Mouse (Mus musculus): ENCODE results near the gene Ube2g1. TPM values are rescaled to one million over a fixed set of nuclear protein-coding genes. Genes with fewer than 3 reads are reported as not detected.

Ube2g1 gene
- polyA plus RNA-seq (2015; fragmentation: Nextera tagmentation; extraction: Ambion mirVana) = 107 and 112 TPM in 2 replicates

- peak within 1 kb of the TSS; percentile 96 for H3K4me3 ChIP-seq
- no peaks in the 10 kb centered on the region for H3K36me3 ChIP-seq
- peak within 1 kb of the TSS; percentile 98 for H3K27ac ChIP-seq
- WGBS = 2% methylated on average over 56 of the region's 56 CpGs
- H3K4me1 ChIP-seq (replicated peaks) = peaks cover 17% of the 10 kb centered on the region
- peak within 1 kb of the TSS; percentile 66 for H3K4me2 ChIP-seq
- ATAC-seq (ENCODE audit: low FRiP score) = peak; percentile 94
- H3K9ac ChIP-seq = peak within 1 kb of the TSS; percentile 98
- no peaks in the 10 kb centered on the region for H3K9me3 ChIP-seq
- H3K27me3 ChIP-seq = no peaks in the 10 kb centered on the region
Observed at GRCm38 (mm10) chr11:72606694-72607407, at the start of gene Ube2g1. TSS of gene Ube2g1 (plus strand) at chr11:72607283.

- no peak for ATAC-seq (ENCODE audit: low FRiP score)
- 76% methylated on average over 5 of the region's 5 CpGs for WGBS
Observed at GRCm38 (mm10) chr11:72558155-72558554, 48.9 kb upstream of the Ube2g1 start.

DNA sequence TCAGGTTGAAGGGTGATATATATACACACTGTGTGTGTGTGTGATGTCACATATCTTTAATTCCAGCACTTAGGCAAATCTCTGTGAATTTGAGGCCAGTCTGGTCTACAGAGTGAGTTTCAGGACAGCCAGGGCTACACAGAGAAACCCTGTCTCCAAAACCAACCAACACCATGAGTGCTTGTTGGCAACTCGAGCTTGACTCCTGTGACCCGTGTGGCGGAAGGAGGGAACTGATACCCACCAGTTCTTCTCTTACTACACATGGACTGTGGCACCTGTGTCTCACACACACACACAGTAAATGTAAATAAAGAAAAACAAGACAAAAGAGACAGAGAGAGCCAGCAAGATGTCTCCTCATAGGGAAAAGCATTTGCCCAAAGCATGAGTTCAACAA is 46.4 kb upstream of the Ube2g1 start:
- 79% methylated on average over 3 of the region's 3 CpGs for WGBS
- Histone ChIP-seq H3K4me3 (no peak overlapping the region), H3K27ac (no peak overlapping the region)

More at GRCm38 (mm10) chr11:72558155-72558554, 48.9 kb upstream of the Ube2g1 start:
- no peak overlapping the region for H3K9ac ChIP-seq
- H3K4me3 ChIP-seq = no peak overlapping the region
- no peak overlapping the region for H3K27ac ChIP-seq
- H3K9me3 ChIP-seq = no peaks in the 10 kb centered on the region
- H3K4me2 ChIP-seq = no peak overlapping the region
- H3K4me1 ChIP-seq (replicated peaks) = no peaks in the 10 kb centered on the region
- no peaks in the 10 kb centered on the region for H3K36me3 ChIP-seq
- no peaks in the 10 kb centered on the region for H3K27me3 ChIP-seq

GRCm38 (mm10) chr11:72564232-72564807 is 42.8 kb upstream of the Ube2g1 start:
- H3K4me1 ChIP-seq (replicated peaks) = no peaks in the 10 kb centered on the region
- ATAC-seq (ENCODE audit: low FRiP score) = 0 out of 2 replicates have a peak, but pooled peaks have one; percentile 46
- 32% methylated on average over 6 of the region's 6 CpGs for WGBS
- H3K4me2 ChIP-seq = no peak overlapping the region
- no peaks in the 10 kb centered on the region for H3K27me3 ChIP-seq
- H3K4me3 ChIP-seq = no peak overlapping the region
- H3K36me3 ChIP-seq = no peaks in the 10 kb centered on the region
- no peak overlapping the region for H3K9ac ChIP-seq
- no peaks in the 10 kb centered on the region for H3K9me3 ChIP-seq
- no peak overlapping the region for H3K27ac ChIP-seq

More for the DNA sequence above, 46.4 kb upstream of the Ube2g1 start:
- no peak overlapping the region for H3K9ac ChIP-seq
- H3K9me3 ChIP-seq = no peaks in the 10 kb centered on the region
- H3K4me1 ChIP-seq (replicated peaks) = no peaks in the 10 kb centered on the region
- no peaks in the 10 kb centered on the region for H3K27me3 ChIP-seq
- no peak overlapping the region for H3K4me2 ChIP-seq
- no peak for ATAC-seq (ENCODE audit: low FRiP score)
- H3K36me3 ChIP-seq = no peaks in the 10 kb centered on the region

DNA sequence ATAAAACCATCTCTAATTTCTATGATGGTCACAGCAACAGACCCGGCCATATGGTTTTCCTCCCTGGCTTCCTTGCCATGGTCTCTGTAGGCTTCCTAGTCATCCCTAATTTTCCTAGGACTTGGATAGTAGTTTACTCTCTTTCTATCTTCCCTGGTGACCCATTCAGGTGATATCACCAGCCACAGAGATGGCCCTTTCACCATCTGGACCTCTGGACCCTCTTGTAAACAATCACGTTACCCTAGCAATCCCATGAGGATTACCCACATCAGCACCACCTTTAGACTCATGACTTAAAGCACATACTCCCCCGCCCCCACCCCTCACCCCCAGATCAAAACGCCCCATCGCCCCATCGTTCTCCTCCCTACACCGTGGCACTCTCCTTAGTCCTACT is 40.8 kb upstream of the Ube2g1 start:
- ATAC-seq (ENCODE audit: low FRiP score) = no peak
- Histone ChIP-seq H3K27me3 (0 out of 2 replicates have a peak, but pooled peaks cover 1% of the 10 kb centered on the region), H3K4me3 (no peak overlapping the region), H3K9ac (no peak overlapping the region), H3K9me3 (no peaks in the 10 kb centered on the region), H3K36me3 (no peaks in the 10 kb centered on the region), H3K27ac (no peak overlapping the region), H3K4me1 (replicated peaks) (no peaks in the 10 kb centered on the region), H3K4me2 (no peak overlapping the region)
- WGBS = 85% methylated on average over 7 of the region's 7 CpGs

DNA sequence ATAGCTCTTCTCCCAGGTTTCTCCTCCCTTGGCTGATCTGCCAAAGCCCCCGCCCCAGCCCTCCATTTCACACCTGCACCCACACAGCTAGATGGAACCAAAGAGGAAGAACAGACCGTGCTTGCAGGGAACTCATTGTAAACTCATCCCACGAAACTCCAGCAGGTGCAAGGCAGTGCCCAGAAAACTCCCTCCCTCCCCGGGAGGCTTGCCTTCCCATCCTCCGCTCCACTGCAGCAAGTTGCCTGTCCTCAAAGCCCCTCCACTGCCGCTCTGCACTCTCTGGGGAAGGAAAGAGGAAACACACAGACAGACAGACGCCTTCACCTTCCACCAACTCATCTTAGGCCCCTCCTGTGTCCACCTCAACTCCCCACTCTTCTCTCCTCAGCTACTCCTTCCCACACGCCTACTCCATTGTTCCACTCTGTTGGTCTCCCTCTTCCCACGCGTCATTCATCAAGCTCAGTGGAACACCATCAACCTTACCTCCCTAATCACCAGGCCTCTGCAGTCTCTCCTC is 40.2 kb upstream of the Ube2g1 start:
- Histone ChIP-seq H3K36me3 (no peaks in the 10 kb centered on the region), H3K27ac (no peak overlapping the region)
- 39% methylated on average over 9 of the region's 10 CpGs for WGBS

GRCm38 (mm10) chr11:72569051-72569450 is 38.0 kb upstream of the Ube2g1 start:
- no peaks in the 10 kb centered on the region for H3K36me3 ChIP-seq
- no peak overlapping the region for H3K27ac ChIP-seq
- no peak for ATAC-seq (ENCODE audit: low FRiP score)
- 0 out of 2 replicates have a peak, but pooled peaks cover 6% of the 10 kb centered on the region for H3K27me3 ChIP-seq
- H3K4me3 ChIP-seq = no peak overlapping the region
- H3K4me2 ChIP-seq = no peak overlapping the region
- no peak overlapping the region for H3K9ac ChIP-seq
- no peaks in the 10 kb centered on the region for H3K4me1 ChIP-seq (replicated peaks)
- WGBS = 65% methylated on average over 8 of the region's 8 CpGs
- no peaks in the 10 kb centered on the region for H3K9me3 ChIP-seq

More for the DNA sequence above, 40.2 kb upstream of the Ube2g1 start:
- H3K9ac ChIP-seq = no peak overlapping the region
- H3K4me1 ChIP-seq (replicated peaks) = no peaks in the 10 kb centered on the region
- ATAC-seq (ENCODE audit: low FRiP score) = no peak
- 0 out of 2 replicates have a peak, but pooled peaks cover 4% of the 10 kb centered on the region for H3K27me3 ChIP-seq
- no peak overlapping the region for H3K4me3 ChIP-seq
- no peaks in the 10 kb centered on the region for H3K9me3 ChIP-seq
- no peak overlapping the region for H3K4me2 ChIP-seq

DNA sequence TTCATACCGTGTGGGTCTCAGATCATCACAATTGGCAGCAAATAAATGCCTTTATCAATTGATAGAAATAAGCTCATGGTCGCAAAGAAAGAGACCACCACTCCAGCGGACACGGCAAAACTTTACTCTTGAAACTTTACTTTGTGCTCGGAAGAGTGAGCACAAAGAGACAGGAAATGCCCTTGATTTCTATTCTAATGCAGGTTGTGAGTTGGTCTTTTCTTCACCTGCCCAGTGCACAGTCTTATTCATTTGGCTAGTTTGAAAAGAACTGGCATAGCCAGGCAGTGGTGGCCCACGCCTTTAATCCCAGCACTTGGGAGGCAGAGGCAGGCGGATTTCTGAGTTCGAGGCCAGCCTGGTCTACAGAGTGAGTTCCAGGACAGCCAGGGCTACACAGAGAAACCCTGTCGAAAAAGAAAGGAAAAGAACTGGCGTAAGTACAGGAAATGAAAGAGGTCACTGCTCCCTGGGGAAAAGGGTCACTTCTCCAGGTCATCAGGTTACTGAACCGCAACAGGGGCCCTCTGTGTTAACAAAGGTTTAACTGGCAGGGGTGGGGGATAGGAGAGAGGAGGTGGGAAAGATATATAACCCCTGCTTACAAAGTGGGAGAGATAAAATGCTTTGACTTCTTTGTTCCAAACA is 37.3 kb upstream of the Ube2g1 start:
- WGBS = 67% methylated on average over 11 of the region's 11 CpGs
- 0 out of 2 replicates have a peak, but pooled peaks cover 6% of the 10 kb centered on the region for H3K27me3 ChIP-seq
- H3K36me3 ChIP-seq = no peaks in the 10 kb centered on the region
- no peak overlapping the region for H3K27ac ChIP-seq
- H3K4me2 ChIP-seq = peak overlapping the region; percentile 49; the same call in 1 of the 2 replicates
- no peaks in the 10 kb centered on the region for H3K4me1 ChIP-seq (replicated peaks)
- H3K9ac ChIP-seq = peak overlapping the region; percentile 57; the same call in 1 of the 2 replicates
- no peaks in the 10 kb centered on the region for H3K9me3 ChIP-seq
- H3K4me3 ChIP-seq = peak overlapping the region; percentile 25; the same call in 1 of the 2 replicates
- peak; percentile 19; the same call in 1 of the 2 replicates for ATAC-seq (ENCODE audit: low FRiP score)

DNA sequence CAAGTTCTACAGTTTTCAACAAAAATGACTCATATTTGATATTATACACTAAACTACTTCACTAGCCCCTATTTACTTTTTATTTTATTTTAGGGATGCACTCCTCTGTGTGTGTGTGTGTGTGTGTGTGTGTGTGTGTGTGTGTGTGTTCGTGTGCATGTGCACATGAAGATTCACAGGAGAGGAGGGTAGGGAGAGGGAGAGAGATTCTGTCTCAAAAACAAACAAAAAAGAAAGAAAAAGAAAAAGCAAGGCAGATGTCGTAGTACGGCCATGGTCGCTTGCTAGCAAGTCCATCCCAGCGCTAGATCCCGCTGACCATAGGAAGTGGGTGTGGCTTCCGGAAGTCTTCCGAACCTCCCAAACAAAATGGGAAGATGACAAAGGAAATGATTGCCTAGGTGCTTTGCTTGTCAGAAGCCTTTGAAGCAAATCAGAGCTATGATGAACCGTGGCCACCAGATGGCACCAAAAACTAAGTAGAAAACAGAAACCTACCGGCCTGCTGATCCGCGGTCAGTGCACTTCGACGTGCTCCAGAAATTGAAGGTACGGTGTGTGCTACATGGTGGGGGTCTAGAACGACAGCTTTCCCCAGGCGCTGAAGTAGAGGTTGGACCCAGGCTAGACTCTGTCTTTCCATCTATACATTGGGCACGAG is 36.6 kb upstream of the Ube2g1 start:
- whole genome bisulfite sequencing = 6% methylated on average over 18 of the region's 18 CpGs
- H3K9ac ChIP-seq = peak overlapping the region; percentile 57
- peak overlapping the region; percentile 25 for H3K4me3 ChIP-seq
- H3K27me3 ChIP-seq = 0 out of 2 replicates have a peak, but pooled peaks cover 6% of the 10 kb centered on the region
- peak overlapping the region; percentile 49 for H3K4me2 ChIP-seq
- no peaks in the 10 kb centered on the region for H3K9me3 ChIP-seq
- no peaks in the 10 kb centered on the region for H3K36me3 ChIP-seq
- H3K4me1 ChIP-seq (replicated peaks) = no peaks in the 10 kb centered on the region
- peak; percentile 86 for ATAC-seq (ENCODE audit: low FRiP score)
- peak overlapping the region; percentile 49; the same call in 1 of the 2 replicates for H3K27ac ChIP-seq

DNA sequence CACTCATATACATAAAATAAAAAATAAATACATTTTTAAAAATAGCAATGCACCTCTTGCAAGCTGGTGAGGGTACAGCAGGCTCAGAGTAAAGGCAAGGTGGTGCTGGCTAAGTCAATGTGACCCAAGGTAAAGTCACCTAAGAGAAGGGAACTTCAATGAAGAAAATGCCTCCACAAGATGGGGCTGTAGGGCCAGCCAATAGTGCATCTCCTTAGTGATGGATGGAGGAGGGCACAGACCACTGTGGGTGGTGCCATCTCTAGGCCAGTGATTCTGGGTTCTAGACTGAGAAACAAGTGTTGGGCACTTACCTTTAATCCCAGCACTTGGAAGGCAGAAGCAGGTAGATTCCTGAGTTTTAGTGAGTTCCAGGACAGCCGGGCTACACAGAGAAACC is 33.3 kb upstream of the Ube2g1 start:
- Histone ChIP-seq H3K36me3 (no peaks in the 10 kb centered on the region), H3K4me2 (no peak overlapping the region), H3K27ac (no peak overlapping the region), H3K4me1 (replicated peaks) (peaks cover 12% of the 10 kb centered on the region), H3K9ac (no peak overlapping the region), H3K27me3 (0 out of 2 replicates have a peak, but pooled peaks cover 6% of the 10 kb centered on the region), H3K4me3 (no peak overlapping the region), H3K9me3 (no peaks in the 10 kb centered on the region)
- ATAC-seq (ENCODE audit: low FRiP score) = no peak
- WGBS = 100% methylated on average over 1 of the region's 1 CpGs

GRCm38 (mm10) chr11:72576111-72576465 is 31.0 kb upstream of the Ube2g1 start:
- peak overlapping the region; percentile 32 for H3K4me3 ChIP-seq

More at GRCm38 (mm10) chr11:72576111-72576465, 31.0 kb upstream of the Ube2g1 start:
- 24% methylated on average over 7 of the region's 7 CpGs for WGBS
- peaks cover 12% of the 10 kb centered on the region for H3K4me1 ChIP-seq (replicated peaks)
- H3K9me3 ChIP-seq = no peaks in the 10 kb centered on the region
- ATAC-seq (ENCODE audit: low FRiP score) = peak; percentile 13; the same call in 1 of the 2 replicates
- H3K36me3 ChIP-seq = no peaks in the 10 kb centered on the region
- H3K9ac ChIP-seq = no peak overlapping the region; the same call in 1 of the 2 replicates
- H3K27ac ChIP-seq = peak overlapping the region; percentile 71; the same call in 1 of the 2 replicates
- H3K27me3 ChIP-seq = 0 out of 2 replicates have a peak, but pooled peaks cover 6% of the 10 kb centered on the region
- peak overlapping the region; percentile 56 for H3K4me2 ChIP-seq
